Mouse (Mus musculus): Measurements from ENCODE around the gene Apoa5. TPM values are rescaled to one million over a fixed set of nuclear protein-coding genes. Genes with fewer than 3 reads are reported as not detected.

Gene Apoa5
- under 1 TPM in 2 of 4 experiments, not detected in 2; 0.10 to 0.41 TPM for total RNA-seq (2022)

DNA sequence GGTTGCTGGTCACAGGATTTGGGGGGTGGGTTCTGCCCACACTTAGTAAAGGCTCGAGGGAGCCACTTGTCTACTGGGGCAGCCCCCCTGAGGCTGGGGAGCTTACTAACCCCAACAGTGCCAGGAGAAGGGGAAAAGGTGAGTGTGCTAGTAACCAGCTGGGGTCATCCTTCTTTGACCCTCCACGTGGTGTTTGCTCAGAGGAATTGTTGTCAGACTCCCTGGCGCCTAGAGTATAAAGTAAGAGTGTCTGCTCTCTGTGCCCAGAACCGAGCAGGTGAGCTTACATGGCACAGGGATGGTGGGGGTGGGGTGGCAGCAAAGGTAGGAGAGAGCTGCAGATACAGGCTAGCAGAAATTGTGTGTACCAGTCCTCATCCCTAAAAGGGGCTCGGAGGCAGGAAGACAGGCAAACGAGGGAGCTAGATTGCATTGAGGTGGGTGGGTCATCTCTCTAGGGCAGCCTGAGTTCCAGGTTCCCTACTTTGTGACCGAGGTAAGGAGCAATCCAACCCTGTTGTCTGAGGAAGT lies at the start of gene Apoa5:
Apoa5 (plus strand) TSS at position 291 of the 531 bp plus-strand sequence.
- no peak for DNase-seq

DNA sequence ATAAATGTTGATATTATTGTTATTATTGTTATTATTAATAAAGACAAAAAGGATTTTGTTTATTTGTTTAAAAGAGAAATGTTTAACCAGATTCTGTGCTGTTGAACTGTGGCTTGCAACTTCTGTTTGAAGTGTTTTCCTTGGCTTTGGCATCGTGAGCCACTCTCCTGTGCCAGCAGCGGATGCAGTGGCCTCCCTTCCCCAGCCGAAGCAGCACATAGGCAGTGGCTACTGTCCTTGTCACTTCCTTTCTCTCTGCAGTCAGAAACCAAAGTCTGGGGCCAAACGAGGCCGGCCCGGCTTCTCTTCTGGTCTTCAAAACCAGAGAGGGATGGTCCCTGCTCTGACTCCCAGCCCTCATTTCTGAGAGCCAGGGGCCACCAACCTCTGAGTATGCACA lies 45.3 kb upstream of the Apoa5 start:
- no peak for DNase-seq

DNA sequence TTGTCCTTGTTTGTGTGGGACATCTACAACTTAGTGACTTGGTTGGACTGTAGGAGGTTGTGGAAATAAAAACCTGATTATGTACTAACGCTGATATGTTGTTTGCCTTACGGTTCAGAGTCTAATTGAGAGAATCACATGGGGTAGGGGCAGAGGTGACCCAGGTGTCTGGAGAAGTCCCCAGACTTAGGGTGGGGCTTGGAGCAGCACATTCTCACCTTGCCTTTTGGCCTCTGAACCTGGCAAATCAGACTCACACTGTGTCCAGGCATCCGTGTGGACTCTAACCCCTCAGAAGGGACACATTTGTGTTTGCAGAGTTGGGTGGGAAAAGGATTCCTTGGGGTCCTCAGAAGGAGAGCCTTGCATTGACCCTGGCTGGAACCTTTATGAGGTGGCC lies 44.3 kb upstream of the Apoa5 start:
- DNase-seq, result no peak

GRCm38 (mm10) chr9:46224945-46225660 lies 43.3 kb upstream of the Apoa5 start:
- no peak for DNase-seq

DNA sequence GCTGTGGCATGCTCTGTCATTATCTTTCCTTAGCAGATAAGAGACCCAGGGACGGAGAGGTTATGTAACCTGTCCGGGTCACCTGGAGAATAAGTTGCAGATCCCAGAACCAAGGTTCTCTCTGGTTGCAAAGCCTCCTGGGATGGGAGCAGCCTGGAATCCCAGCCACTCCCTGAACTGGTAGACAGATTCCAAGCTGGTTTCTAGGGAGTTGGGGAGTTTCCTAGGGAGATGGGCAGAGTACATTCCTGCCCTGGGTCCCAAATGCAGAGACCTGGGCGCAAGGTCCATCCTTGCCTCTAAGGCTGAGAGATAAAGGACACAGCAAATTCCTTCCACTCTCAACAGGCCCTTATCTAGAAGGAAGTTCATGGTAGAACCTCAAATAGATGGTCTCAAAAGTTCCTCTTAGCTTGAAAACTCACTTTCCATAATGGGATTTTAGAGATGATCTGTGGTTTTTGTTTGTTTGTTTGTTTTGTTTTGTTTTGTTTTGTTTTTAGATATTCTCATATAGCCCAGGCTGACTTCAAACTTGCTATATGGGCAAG lies 41.3 kb upstream of the Apoa5 start:
- no peak for DNase-seq

GRCm38 (mm10) chr9:46228491-46228890 lies 39.9 kb upstream of the Apoa5 start, which contains the start of gene Apoa1:
Gene Apoa1, plus strand, starts transcription at chr9:46228580.
- DNase-seq, result no peak

GRCm38 (mm10) chr9:46229573-46230449 lies 38.6 kb upstream of the Apoa5 start:
- peak; percentile 75 for DNase-seq

DNA sequence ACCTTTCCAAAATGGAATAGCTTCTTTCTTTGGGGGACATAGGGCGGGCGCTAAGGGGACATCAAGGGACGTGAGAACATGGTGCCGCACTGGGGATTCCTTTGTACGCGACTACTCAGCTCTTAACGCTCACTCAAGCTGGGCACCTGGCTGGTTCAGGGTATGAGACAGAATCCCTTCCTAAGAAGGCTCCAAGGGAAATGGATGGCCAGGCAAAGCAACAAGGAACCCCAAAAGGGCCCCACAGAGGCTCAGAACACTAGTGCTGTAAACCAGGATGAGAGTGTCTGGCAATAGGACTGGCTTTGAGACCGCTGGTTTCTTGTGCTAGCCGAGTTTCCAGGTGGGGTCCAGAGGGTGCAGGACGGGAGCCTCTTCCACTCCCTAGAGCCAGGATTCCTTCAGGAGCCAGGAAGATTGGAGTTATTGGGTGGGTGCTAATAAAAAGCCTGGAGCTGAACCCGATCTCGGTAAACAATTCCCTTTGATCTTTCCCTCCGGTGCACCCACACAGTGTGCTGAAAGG lies 37.9 kb upstream of the Apoa5 start:
- DNase-seq, result no peak

GRCm38 (mm10) chr9:46235196-46235595 lies 33.2 kb upstream of the Apoa5 start:
- DNase-seq, result peak; percentile 36

DNA sequence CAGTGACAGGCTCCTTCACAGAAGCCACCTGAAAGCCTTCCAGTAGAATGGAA lies 33.0 kb upstream of the Apoa5 start, which contains the start of gene Apoc3:
Apoc3 (minus strand) TSS at position 41 of the 53 bp plus-strand sequence.
- no peak for DNase-seq

DNA sequence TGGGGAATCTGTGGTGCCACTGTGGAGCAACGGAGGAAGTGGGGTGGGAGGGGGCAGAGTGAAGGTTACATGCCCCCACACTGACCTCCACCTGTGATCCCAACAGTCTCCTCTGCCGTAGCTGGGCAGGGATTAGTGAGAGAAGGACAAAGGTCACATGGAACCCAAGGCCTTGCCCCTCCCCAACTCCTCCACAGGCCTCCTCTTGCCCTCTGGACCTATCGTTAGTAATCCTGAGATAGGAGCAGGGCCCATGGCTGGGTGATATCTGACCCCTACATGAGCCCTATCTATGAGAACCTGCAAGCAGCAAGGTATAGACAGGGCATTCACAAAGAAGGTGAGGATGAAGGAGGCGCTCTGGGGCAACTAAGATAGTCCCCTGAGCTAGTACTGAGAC lies 32.8 kb upstream of the Apoa5 start:
- DNase-seq, result no peak

DNA sequence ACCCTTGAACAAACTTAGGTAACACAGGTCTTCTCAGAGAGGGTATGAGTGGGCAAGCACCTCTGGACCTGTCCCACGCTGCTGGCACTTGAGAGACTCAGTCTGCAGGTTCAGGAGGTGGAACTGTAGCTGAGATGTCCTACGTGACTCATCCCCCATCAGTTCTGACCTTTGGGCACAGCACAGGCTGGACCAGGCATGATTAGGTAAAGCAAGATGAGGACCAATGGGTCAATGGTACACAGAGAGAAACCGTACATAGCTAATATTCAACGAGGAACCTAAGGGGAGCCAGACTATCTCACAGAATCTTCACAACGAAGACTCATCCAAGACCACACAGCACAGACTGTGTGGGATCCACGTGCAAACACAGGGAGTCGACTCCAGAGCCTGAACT lies 29.6 kb upstream of the Apoa5 start:
- DNase-seq, result no peak

- no peak for DNase-seq
Observed at GRCm38 (mm10) chr9:46240526-46241153, 27.8 kb upstream of the Apoa5 start, which contains the start of gene Apoa4. Gene Apoa4, plus strand, starts transcription at chr9:46240696.

GRCm38 (mm10) chr9:46241818-46242217 lies 26.6 kb upstream of the Apoa5 start:
- no peak for DNase-seq

GRCm38 (mm10) chr9:46243122-46243521 lies 25.3 kb upstream of the Apoa5 start:
- DNase-seq, result no peak

GRCm38 (mm10) chr9:46243584-46243983 lies 24.8 kb upstream of the Apoa5 start:
- DNase-seq, result no peak

- DNase-seq, result peak; percentile 29
Observed at GRCm38 (mm10) chr9:46246752-46247324, 21.6 kb upstream of the Apoa5 start.

DNA sequence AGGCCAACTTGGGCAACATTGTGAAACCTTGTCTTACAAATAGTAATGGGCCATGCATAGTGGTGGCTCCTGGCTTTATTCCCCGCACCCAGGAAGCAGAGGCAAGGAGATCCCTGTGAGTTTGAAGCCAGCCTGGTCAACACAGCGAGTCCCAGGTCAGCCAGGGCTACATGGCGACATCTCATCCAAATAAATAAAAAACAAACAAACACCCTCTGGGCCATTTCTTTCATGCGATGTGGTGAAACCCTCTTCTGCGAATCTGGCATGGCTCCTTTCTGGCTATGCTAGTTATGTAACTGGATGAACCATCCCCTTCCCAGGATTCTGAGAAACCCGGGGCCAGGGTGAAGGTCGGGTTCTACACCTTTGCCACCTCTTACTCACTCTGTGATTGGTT lies 12.3 kb upstream of the Apoa5 start:
- no peak for DNase-seq

DNA sequence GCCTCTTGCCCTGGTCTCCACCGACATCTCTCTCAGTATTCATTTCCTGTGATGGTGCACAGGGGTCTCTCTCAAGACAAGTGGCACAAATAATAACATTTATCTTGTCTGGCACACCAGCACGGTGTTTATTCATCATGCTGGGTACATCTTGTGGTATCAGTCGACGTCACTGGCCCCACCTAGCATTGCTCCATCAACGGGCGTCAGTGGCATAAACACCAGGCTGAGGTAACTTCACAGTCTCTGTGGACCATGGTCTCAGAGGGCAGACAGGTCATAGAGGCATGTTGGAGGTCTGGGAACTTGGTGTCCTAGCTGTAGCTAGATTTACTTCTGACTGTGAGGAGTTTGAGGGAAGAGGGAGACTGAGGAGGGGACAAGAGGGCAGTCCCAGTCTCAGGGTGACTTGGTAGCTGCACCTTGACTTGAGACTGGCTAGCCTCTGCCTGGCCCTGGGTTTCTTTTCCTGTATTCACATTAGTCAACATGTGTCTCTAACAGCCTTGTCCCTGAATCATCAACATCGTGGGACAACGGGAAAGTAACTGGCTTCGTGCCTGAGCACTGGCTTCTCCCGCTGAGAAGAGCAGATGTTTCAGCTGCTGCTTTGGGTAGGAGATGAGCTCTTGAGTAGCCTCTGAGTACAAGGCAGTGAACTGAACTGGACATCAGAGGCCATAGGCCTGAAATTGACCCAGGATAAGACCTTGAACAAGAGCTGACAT lies 11.6 kb upstream of the Apoa5 start:
- DNase-seq, result no peak

DNA sequence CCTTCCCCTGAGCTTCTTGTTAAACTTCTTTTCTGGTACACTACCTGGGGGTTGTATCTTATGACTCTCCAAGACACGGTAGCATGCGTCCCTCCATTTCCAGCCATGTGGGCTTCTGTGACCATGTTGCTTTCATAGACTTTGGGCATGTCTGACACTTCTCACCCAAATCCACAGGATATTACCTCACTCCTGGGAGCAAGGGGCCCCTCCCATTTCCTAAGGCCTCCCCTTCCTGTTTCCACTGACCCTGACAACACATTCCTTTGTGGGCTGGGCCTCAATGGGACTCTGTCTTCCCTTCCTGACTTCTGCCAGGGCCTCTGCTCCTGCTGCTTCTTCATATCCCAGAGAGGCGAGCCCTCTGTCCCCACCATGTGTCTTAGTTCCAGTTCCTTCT lies 10.9 kb upstream of the Apoa5 start:
- no peak for DNase-seq

GRCm38 (mm10) chr9:46259111-46259510 lies 9.3 kb upstream of the Apoa5 start:
- no peak for DNase-seq

- DNase-seq, result no peak
Observed at GRCm38 (mm10) chr9:46261131-46261530, 7.3 kb upstream of the Apoa5 start.

Data from adrenal gland, adult 8-10 months (tissue).